Mouse (Mus musculus): ENCODE data around the gene Nrxn2. TPM values are rescaled to one million over a fixed set of nuclear protein-coding genes. Genes with fewer than 3 reads are reported as not detected.

Gene Nrxn2
- polyA plus RNA-seq, 1 experiment from 2014 or later = 1.3 TPM

DNA sequence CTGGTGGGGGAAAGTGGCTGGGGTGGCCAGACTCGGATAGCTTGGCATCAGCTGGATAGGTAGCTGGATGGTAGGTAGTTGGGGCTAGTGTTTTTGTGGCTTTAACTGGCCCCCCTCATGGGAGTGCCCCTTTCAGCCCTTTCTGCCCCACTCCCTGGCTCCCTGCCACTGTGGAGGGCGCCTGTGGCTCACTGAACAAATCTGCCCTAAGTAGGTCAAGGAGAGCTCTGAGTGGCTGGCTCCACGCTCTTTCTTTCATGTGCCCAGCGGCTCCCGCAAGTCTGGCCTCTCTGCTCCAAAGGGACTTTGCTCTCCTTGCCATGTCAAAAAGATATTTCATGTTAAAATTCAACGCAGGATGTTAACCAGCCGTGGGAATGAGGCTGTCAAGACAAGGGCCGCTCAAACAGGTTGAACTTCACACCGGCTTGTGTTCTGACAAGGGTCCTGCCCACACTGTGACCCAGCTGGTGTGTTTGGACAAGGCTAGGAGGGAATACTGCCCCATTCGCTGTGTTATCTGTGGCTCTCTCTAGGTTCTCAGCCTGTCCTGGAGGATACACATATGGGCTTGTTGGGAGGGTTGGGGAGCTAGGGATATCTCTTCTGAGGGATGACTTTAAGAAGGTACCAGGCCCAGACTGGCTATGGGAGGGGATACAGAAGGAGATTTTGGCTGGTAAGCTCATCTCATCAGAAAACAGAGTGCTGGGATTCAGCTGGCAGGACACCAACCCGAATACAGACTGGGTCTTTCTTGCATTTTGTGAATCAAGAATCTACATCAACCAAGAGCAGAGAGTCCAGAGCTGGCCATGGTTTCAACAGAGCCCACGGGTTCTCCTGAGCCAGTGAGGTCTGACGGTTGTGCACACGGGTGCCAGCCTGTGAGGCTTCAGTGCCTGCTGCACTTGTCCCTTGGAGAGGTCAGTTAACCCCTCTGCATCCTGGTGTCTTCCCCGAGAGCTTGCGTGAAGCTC lies 130.2 kb downstream of the Nrxn2 start:
- Histone ChIP-seq H3K4me2 (replicated peaks; ENCODE audit: low read depth) (no peak overlapping the region), H3K27me3 (ENCODE audit: control insufficient read depth, insufficient read depth, low read length) (no peaks in the 10 kb centered on the region), H3K36me3 (ENCODE audit: control insufficient read depth, insufficient read depth, low read length) (no peaks in the 10 kb centered on the region), H3K4me3 (ENCODE audit: low read depth, low read length) (no peak overlapping the region), H3K9ac (ENCODE audit: low read length) (no peak overlapping the region), H3K4me1 (replicated peaks; ENCODE audit: control insufficient read depth, insufficient read depth) (no peaks in the 10 kb centered on the region), H3K9me3 (ENCODE audit: control insufficient read depth, low read length) (no peaks in the 10 kb centered on the region), H3K27ac (replicated peaks) (no peak overlapping the region)
- 60% methylated on average over 16 of the region's 16 CpGs for WGBS
- no peak for TF ChIP-seq CTCF (IDR thresholded peaks at IDR 0.05; ENCODE audit: low read depth)
- no peak for TF ChIP-seq EP300 (optimal IDR thresholded peaks at IDR 0.05)
- no peak for DNase-seq (ENCODE audit: low spot score)
- no peak for ATAC-seq (ENCODE audit: low FRiP score, low TSS enrichment)

DNA sequence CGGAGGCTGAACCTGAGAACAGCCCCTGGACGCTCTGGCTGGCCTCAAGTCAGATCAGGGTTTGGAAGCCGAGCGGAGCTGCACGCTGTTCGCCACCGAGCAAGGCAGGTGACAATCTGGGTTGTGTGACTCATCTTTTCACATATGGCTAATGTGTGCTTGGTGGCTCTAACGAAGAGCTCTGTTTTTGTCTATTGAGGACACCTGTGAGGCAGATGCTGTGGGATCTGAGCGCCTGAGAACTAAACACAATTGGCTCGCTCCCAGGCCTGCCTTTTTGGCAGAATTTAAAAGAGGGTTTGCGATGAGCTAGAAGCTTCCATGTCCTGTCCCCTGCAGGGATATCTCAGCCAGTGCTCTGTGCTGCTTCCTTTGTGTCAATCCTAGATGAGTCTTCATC lies 131.0 kb downstream of the Nrxn2 start:
- Histone ChIP-seq H3K9ac (ENCODE audit: low read length) (no peak overlapping the region), H3K27me3 (ENCODE audit: control insufficient read depth, insufficient read depth, low read length) (no peaks in the 10 kb centered on the region), H3K27ac (replicated peaks) (no peak overlapping the region), H3K4me3 (ENCODE audit: low read depth, low read length) (no peak overlapping the region), H3K9me3 (ENCODE audit: control insufficient read depth, low read length) (no peaks in the 10 kb centered on the region), H3K4me2 (replicated peaks; ENCODE audit: low read depth) (no peak overlapping the region), H3K4me1 (replicated peaks; ENCODE audit: control insufficient read depth, insufficient read depth) (no peaks in the 10 kb centered on the region), H3K36me3 (ENCODE audit: control insufficient read depth, insufficient read depth, low read length) (no peaks in the 10 kb centered on the region)
- no peak for DNase-seq (ENCODE audit: low spot score)
- 80% methylated on average over 11 of the region's 11 CpGs for WGBS
- ATAC-seq (ENCODE audit: low FRiP score, low TSS enrichment) = no peak
- TF ChIP-seq EP300 (optimal IDR thresholded peaks at IDR 0.05) (no peak), CTCF (IDR thresholded peaks at IDR 0.05; ENCODE audit: low read depth) (no peak)

DNA sequence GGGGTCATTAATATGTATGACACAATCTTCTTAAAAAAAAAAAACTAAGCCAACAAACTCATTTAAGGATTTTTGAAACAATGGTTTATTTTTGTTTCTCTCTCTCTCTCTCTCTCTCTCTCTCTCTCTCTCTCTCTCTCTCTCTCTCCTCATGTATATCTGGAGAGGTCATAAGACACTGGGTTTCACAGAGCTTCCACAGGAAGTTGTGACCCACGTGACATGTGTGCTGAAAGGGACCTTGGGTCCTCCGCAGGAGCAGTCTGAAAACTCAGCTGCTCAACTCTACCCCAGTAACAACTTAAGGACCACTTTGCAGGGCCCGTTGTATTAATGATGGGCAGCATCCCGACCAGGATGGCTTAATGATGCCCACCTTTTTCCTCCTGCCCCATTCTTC lies 132.7 kb downstream of the Nrxn2 start:
- 69% methylated on average over 4 of the region's 4 CpGs for WGBS
- no peaks in the 10 kb centered on the region for H3K9me3 ChIP-seq (ENCODE audit: control insufficient read depth, low read length)
- no peaks in the 10 kb centered on the region for H3K4me1 ChIP-seq (replicated peaks; ENCODE audit: control insufficient read depth, insufficient read depth)
- no peak overlapping the region for H3K9ac ChIP-seq (ENCODE audit: low read length)
- H3K4me2 ChIP-seq (replicated peaks; ENCODE audit: low read depth) = no peak overlapping the region
- no peak for TF ChIP-seq EP300 (optimal IDR thresholded peaks at IDR 0.05)
- TF ChIP-seq CTCF (IDR thresholded peaks at IDR 0.05; ENCODE audit: low read depth) = no peak
- H3K27me3 ChIP-seq (ENCODE audit: control insufficient read depth, insufficient read depth, low read length) = no peaks in the 10 kb centered on the region
- no peaks in the 10 kb centered on the region for H3K36me3 ChIP-seq (ENCODE audit: control insufficient read depth, insufficient read depth, low read length)
- H3K27ac ChIP-seq (replicated peaks) = no peak overlapping the region
- H3K4me3 ChIP-seq (ENCODE audit: low read depth, low read length) = no peak overlapping the region
- ATAC-seq (ENCODE audit: low FRiP score, low TSS enrichment) = no peak
- no peak for DNase-seq (ENCODE audit: low spot score)

DNA sequence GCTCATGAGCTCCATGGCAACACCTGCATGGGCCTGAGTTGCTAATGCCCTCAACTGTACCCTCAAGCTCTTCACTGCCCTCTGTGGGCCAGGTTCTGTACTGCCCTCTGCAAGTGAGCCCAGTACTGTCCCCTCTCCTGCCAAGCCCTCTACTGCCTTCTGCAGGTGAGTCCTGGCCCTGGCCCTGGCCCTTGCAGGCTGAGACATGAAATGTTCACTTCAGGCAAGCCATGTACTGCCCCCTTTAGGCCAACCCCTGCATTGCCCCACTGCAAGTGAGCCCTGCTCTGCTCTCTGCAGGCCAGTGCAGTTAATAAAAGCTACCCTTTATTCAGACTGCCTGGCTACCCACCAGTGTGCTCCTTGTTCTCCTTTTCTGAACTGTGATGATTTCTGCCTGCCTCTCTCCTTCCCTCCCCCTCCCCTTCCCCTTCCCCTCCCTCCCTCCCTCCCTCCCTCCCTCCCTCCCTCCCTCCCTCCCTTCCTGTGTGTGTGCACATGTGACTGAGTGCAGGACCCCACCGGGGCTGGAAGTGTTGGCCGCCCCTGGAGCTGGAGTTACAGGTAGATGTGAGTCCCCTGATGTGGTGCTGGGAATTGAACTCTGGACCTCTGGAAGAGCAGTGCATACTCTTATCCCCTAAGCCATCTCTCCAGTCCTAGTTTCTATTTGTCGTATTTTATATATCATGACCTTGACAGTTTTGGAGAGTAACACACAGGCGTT lies 133.9 kb downstream of the Nrxn2 start:
- no peaks in the 10 kb centered on the region for H3K36me3 ChIP-seq (ENCODE audit: control insufficient read depth, insufficient read depth, low read length)
- H3K27me3 ChIP-seq (ENCODE audit: control insufficient read depth, insufficient read depth, low read length) = no peaks in the 10 kb centered on the region
- DNase-seq (ENCODE audit: low spot score) = peak; percentile 78
- WGBS = 77% methylated on average over 4 of the region's 4 CpGs
- peak; percentile 83 for TF ChIP-seq CTCF (IDR thresholded peaks at IDR 0.05; ENCODE audit: low read depth)
- TF ChIP-seq EP300 (optimal IDR thresholded peaks at IDR 0.05) = no peak
- no peak overlapping the region for H3K4me3 ChIP-seq (ENCODE audit: low read depth, low read length)
- H3K4me2 ChIP-seq (replicated peaks; ENCODE audit: low read depth) = no peak overlapping the region
- no peak overlapping the region for H3K27ac ChIP-seq (replicated peaks)
- no peaks in the 10 kb centered on the region for H3K9me3 ChIP-seq (ENCODE audit: control insufficient read depth, low read length)
- no peaks in the 10 kb centered on the region for H3K4me1 ChIP-seq (replicated peaks; ENCODE audit: control insufficient read depth, insufficient read depth)
- H3K9ac ChIP-seq (ENCODE audit: low read length) = no peak overlapping the region
- peak; percentile 75 for ATAC-seq (ENCODE audit: low FRiP score, low TSS enrichment)

DNA sequence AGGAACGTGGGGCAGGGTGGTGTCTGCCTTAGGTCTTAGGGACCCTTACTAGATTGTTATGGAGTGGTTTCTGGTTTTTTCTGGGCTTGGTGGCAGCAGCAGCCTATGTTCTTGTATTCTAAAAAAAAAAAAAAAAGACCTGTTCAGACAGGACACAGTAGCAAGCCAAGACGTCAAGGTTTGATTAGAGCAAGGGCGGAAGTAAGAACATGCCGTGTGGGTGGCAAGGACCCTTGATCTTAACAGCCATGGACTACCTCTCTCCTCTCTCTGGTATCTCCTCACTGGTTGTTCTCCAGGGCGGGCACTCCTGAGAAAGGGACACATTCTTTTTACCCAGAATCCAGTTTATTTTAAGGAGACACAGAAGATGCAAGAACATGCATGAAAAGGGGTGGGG lies 134.6 kb downstream of the Nrxn2 start:
- DNase-seq (ENCODE audit: low spot score) (no peak), ATAC-seq (ENCODE audit: low FRiP score, low TSS enrichment) (no peak)
- no peak overlapping the region for H3K27ac ChIP-seq (replicated peaks)
- H3K27me3 ChIP-seq (ENCODE audit: control insufficient read depth, insufficient read depth, low read length) = no peaks in the 10 kb centered on the region
- H3K4me3 ChIP-seq (ENCODE audit: low read depth, low read length) = no peak overlapping the region
- no peak overlapping the region for H3K4me2 ChIP-seq (replicated peaks; ENCODE audit: low read depth)
- H3K9me3 ChIP-seq (ENCODE audit: control insufficient read depth, low read length) = no peaks in the 10 kb centered on the region
- H3K4me1 ChIP-seq (replicated peaks; ENCODE audit: control insufficient read depth, insufficient read depth) = no peaks in the 10 kb centered on the region
- 76% methylated on average over 5 of the region's 5 CpGs for WGBS
- H3K9ac ChIP-seq (ENCODE audit: low read length) = no peak overlapping the region
- H3K36me3 ChIP-seq (ENCODE audit: control insufficient read depth, insufficient read depth, low read length) = no peaks in the 10 kb centered on the region
- TF ChIP-seq CTCF (IDR thresholded peaks at IDR 0.05; ENCODE audit: low read depth) (no peak), EP300 (optimal IDR thresholded peaks at IDR 0.05) (no peak)
